Mouse (Mus musculus): ENCODE results near the gene Fam102a. TPM values are rescaled to one million over a fixed set of nuclear protein-coding genes. Genes with fewer than 3 reads are reported as not detected.

Fam102a gene
- polyA plus RNA-seq, 1 experiment from 2014 or later: 10.2 TPM

GRCm38 (mm10) chr2:32568941-32569340, 33.8 kb downstream of the Fam102a start:
- Histone ChIP-seq H3K9me3 (replicated peaks; ENCODE audit: control insufficient read depth, low read length) (no peaks in the 10 kb centered on the region), H3K36me3 (replicated peaks; ENCODE audit: control insufficient read depth, insufficient read depth, low read depth, low read length) (peaks cover 15% of the 10 kb centered on the region), H3K27me3 (ENCODE audit: control insufficient read depth, insufficient read depth, low read length) (no peaks in the 10 kb centered on the region), H3K4me2 (ENCODE audit: low read depth, low read length) (no peak overlapping the region), H3K9ac (replicated peaks; ENCODE audit: low read length) (no peak overlapping the region), H3K27ac (replicated peaks; ENCODE audit: low read depth, low read length) (no peak overlapping the region), H3K4me1 (ENCODE audit: control insufficient read depth, insufficient read depth, low read length) (no peaks in the 10 kb centered on the region), H3K4me3 (ENCODE audit: low read depth, low read length) (no peak overlapping the region)
- 92% methylated on average over 3 of the region's 3 CpGs for WGBS
- ATAC-seq (replicated peaks; ENCODE audit: insufficient number of reproducible peaks, low FRiP score, low TSS enrichment, low read depth): no peak
- DNase-seq (ENCODE audit: low spot score): no peak

GRCm38 (mm10) chr2:32570698-32571494, 35.8 kb downstream of the Fam102a start, which contains the start of gene Dpm2:
TSS of gene Dpm2 (plus strand) at chr2:32570858.
- 1% methylated on average over 36 of the region's 36 CpGs for WGBS
- Histone ChIP-seq H3K27ac (replicated peaks; ENCODE audit: low read depth, low read length) (no peak within 1 kb of the TSS), H3K27me3 (ENCODE audit: control insufficient read depth, insufficient read depth, low read length) (no peaks in the 10 kb centered on the region)

GRCm38 (mm10) chr2:32572196-32572595, 37.1 kb downstream of the Fam102a start:
- no peak overlapping the region for H3K27ac ChIP-seq (replicated peaks; ENCODE audit: low read depth, low read length)
- H3K36me3 ChIP-seq (replicated peaks; ENCODE audit: control insufficient read depth, insufficient read depth, low read depth, low read length): peaks cover 9% of the 10 kb centered on the region
- no peak overlapping the region for H3K9ac ChIP-seq (replicated peaks; ENCODE audit: low read length)
- DNase-seq (ENCODE audit: low spot score) (no peak), ATAC-seq (replicated peaks; ENCODE audit: insufficient number of reproducible peaks, low FRiP score, low TSS enrichment, low read depth) (no peak)
- no peaks in the 10 kb centered on the region for H3K4me1 ChIP-seq (ENCODE audit: control insufficient read depth, insufficient read depth, low read length)
- no peaks in the 10 kb centered on the region for H3K9me3 ChIP-seq (replicated peaks; ENCODE audit: control insufficient read depth, low read length)
- H3K27me3 ChIP-seq (ENCODE audit: control insufficient read depth, insufficient read depth, low read length): no peaks in the 10 kb centered on the region
- 91% methylated on average over 11 of the region's 11 CpGs for WGBS
- H3K4me2 ChIP-seq (ENCODE audit: low read depth, low read length): no peak overlapping the region
- no peak overlapping the region for H3K4me3 ChIP-seq (ENCODE audit: low read depth, low read length)

More at GRCm38 (mm10) chr2:32570698-32571494, 35.8 kb downstream of the Fam102a start, which contains the start of gene Dpm2:
- H3K4me3 ChIP-seq (ENCODE audit: low read depth, low read length): peak within 1 kb of the TSS; percentile 72
- peak within 1 kb of the TSS; percentile 79 for H3K9ac ChIP-seq (replicated peaks; ENCODE audit: low read length)
- DNase-seq (ENCODE audit: low spot score) (peak; percentile 95), ATAC-seq (replicated peaks; ENCODE audit: insufficient number of reproducible peaks, low FRiP score, low TSS enrichment, low read depth) (peak; percentile 49)
- H3K4me1 ChIP-seq (ENCODE audit: control insufficient read depth, insufficient read depth, low read length): no peaks in the 10 kb centered on the region
- H3K4me2 ChIP-seq (ENCODE audit: low read depth, low read length): peak within 1 kb of the TSS; percentile 83
- H3K36me3 ChIP-seq (replicated peaks; ENCODE audit: control insufficient read depth, insufficient read depth, low read depth, low read length): peaks cover 9% of the 10 kb centered on the region
- H3K9me3 ChIP-seq (replicated peaks; ENCODE audit: control insufficient read depth, low read length): no peaks in the 10 kb centered on the region

- Histone ChIP-seq H3K4me1 (ENCODE audit: control insufficient read depth, insufficient read depth, low read length) (no peaks in the 10 kb centered on the region), H3K9me3 (replicated peaks; ENCODE audit: control insufficient read depth, low read length) (no peaks in the 10 kb centered on the region), H3K4me3 (ENCODE audit: low read depth, low read length) (peak within 1 kb of the TSS; percentile 51), H3K4me2 (ENCODE audit: low read depth, low read length) (peak within 1 kb of the TSS; percentile 83), H3K27ac (replicated peaks; ENCODE audit: low read depth, low read length) (no peak within 1 kb of the TSS), H3K27me3 (ENCODE audit: control insufficient read depth, insufficient read depth, low read length) (peaks cover 7% of the 10 kb centered on the region; the same call in 1 of the 2 replicates), H3K36me3 (replicated peaks; ENCODE audit: control insufficient read depth, insufficient read depth, low read depth, low read length) (no peaks in the 10 kb centered on the region), H3K9ac (replicated peaks; ENCODE audit: low read length) (peak within 1 kb of the TSS; percentile 41)
- DNase-seq (ENCODE audit: low spot score) (no peak), ATAC-seq (replicated peaks; ENCODE audit: insufficient number of reproducible peaks, low FRiP score, low TSS enrichment, low read depth) (no peak)
- WGBS: 79% methylated on average over 6 of the region's 6 CpGs
These were observed 39.4 kb downstream of the Fam102a start, which contains the start of gene Pip5kl1 for GRCm38 (mm10) chr2:32574497-32574896. TSS of gene Pip5kl1 (plus strand) at chr2:32574797.

- Histone ChIP-seq H3K4me1 (ENCODE audit: control insufficient read depth, insufficient read depth, low read length) (no peaks in the 10 kb centered on the region), H3K36me3 (replicated peaks; ENCODE audit: control insufficient read depth, insufficient read depth, low read depth, low read length) (no peaks in the 10 kb centered on the region), H3K27ac (replicated peaks; ENCODE audit: low read depth, low read length) (no peak overlapping the region), H3K4me3 (ENCODE audit: low read depth, low read length) (peak overlapping the region; percentile 51), H3K27me3 (ENCODE audit: control insufficient read depth, insufficient read depth, low read length) (peaks cover 7% of the 10 kb centered on the region; the same call in 1 of the 2 replicates), H3K9me3 (replicated peaks; ENCODE audit: control insufficient read depth, low read length) (no peaks in the 10 kb centered on the region), H3K9ac (replicated peaks; ENCODE audit: low read length) (peak overlapping the region; percentile 41), H3K4me2 (ENCODE audit: low read depth, low read length) (peak overlapping the region; percentile 83)
- ATAC-seq (replicated peaks; ENCODE audit: insufficient number of reproducible peaks, low FRiP score, low TSS enrichment, low read depth) (no peak), DNase-seq (ENCODE audit: low spot score) (peak; percentile 81)
- WGBS: 1% methylated on average over 26 of the region's 26 CpGs
These were observed 39.9 kb downstream of the Fam102a start for GRCm38 (mm10) chr2:32574901-32575585.

- H3K9me3 ChIP-seq (replicated peaks; ENCODE audit: control insufficient read depth, low read length): no peaks in the 10 kb centered on the region
- peak within 1 kb of the TSS; percentile 41 for H3K9ac ChIP-seq (replicated peaks; ENCODE audit: low read length)
- H3K4me3 ChIP-seq (ENCODE audit: low read depth, low read length): peak within 1 kb of the TSS; percentile 51
- H3K27me3 ChIP-seq (ENCODE audit: control insufficient read depth, insufficient read depth, low read length): peaks cover 7% of the 10 kb centered on the region; the same call in 1 of the 2 replicates
- ATAC-seq (replicated peaks; ENCODE audit: insufficient number of reproducible peaks, low FRiP score, low TSS enrichment, low read depth) (peak; percentile 50; the same call in 1 of the 2 replicates), DNase-seq (ENCODE audit: low spot score) (peak; percentile 84)
- WGBS: 6% methylated on average over 28 of the region's 28 CpGs
- H3K36me3 ChIP-seq (replicated peaks; ENCODE audit: control insufficient read depth, insufficient read depth, low read depth, low read length): no peaks in the 10 kb centered on the region
- no peaks in the 10 kb centered on the region for H3K4me1 ChIP-seq (ENCODE audit: control insufficient read depth, insufficient read depth, low read length)
- peak within 1 kb of the TSS; percentile 83 for H3K4me2 ChIP-seq (ENCODE audit: low read depth, low read length)
- no peak within 1 kb of the TSS for H3K27ac ChIP-seq (replicated peaks; ENCODE audit: low read depth, low read length)
These were observed 40.5 kb downstream of the Fam102a start, which contains the start of gene 9430097D07Rik for GRCm38 (mm10) chr2:32575586-32576160. TSS of gene 9430097D07Rik (minus strand) at chr2:32575684.

GRCm38 (mm10) chr2:32576532-32576931, 41.4 kb downstream of the Fam102a start:
- H3K36me3 ChIP-seq (replicated peaks; ENCODE audit: control insufficient read depth, insufficient read depth, low read depth, low read length): no peaks in the 10 kb centered on the region
- WGBS: 86% methylated on average over 9 of the region's 9 CpGs
- no peaks in the 10 kb centered on the region for H3K4me1 ChIP-seq (ENCODE audit: control insufficient read depth, insufficient read depth, low read length)
- ATAC-seq (replicated peaks; ENCODE audit: insufficient number of reproducible peaks, low FRiP score, low TSS enrichment, low read depth) (no peak), DNase-seq (ENCODE audit: low spot score) (no peak)
- peaks cover 7% of the 10 kb centered on the region; the same call in 1 of the 2 replicates for H3K27me3 ChIP-seq (ENCODE audit: control insufficient read depth, insufficient read depth, low read length)
- H3K27ac ChIP-seq (replicated peaks; ENCODE audit: low read depth, low read length): no peak overlapping the region
- H3K9ac ChIP-seq (replicated peaks; ENCODE audit: low read length): no peak overlapping the region
- H3K9me3 ChIP-seq (replicated peaks; ENCODE audit: control insufficient read depth, low read length): no peaks in the 10 kb centered on the region
- H3K4me2 ChIP-seq (ENCODE audit: low read depth, low read length): no peak overlapping the region
- H3K4me3 ChIP-seq (ENCODE audit: low read depth, low read length): no peak overlapping the region
